Mouse (Mus musculus) liver, adult 2 months (tissue): ENCODE results near the gene Sgtb. TPM values are rescaled to one million over a fixed set of nuclear protein-coding genes. Genes with fewer than 3 reads are reported as not detected.

Experiments
- DNase-seq: peaks from one replicate; pipeline ENCODE4 v3.0.0-alpha.2; 2011; ENCODE audit warnings: low read depth, low spot score; ENCODE audit errors: extremely low read depth
- H3K27ac ChIP-seq: fragments of 200-500 bp; replicated peaks from 2 replicates; pipeline ENCODE4 v1.5.1; 2012; ENCODE audit warnings: low read depth, mild to moderate bottlenecking, control low read depth, inconsistent platforms, low read length; ENCODE audit not compliant: insufficient read depth
- H3K27me3 ChIP-seq: fragments of 200-500 bp; 2 replicates; pipeline ENCODE4 v1.6.1; 2012; ENCODE audit warnings: mild to moderate bottlenecking, moderate library complexity, low read length, inconsistent platforms; ENCODE audit not compliant: control insufficient read depth, insufficient read depth
- H3K36me3 ChIP-seq: fragments of 200-500 bp; 2 replicates; pipeline ENCODE4 v1.6.1; 2012; ENCODE audit warnings: low read length, inconsistent platforms; ENCODE audit not compliant: control insufficient read depth, insufficient read depth
- H3K4me1 ChIP-seq: fragments of 200-500 bp; 2 replicates; pipeline ENCODE4 v1.6.1; 2011; ENCODE audit warnings: low read length; ENCODE audit not compliant: control insufficient read depth, insufficient read depth
- H3K4me3 ChIP-seq: fragments of 200-500 bp; 2 replicates; pipeline ENCODE4 v1.5.1; 2011; ENCODE audit warnings: low read depth, mild to moderate bottlenecking, control low read depth, low read length, moderate library complexity; ENCODE audit not compliant: insufficient read depth
- H3K79me2 ChIP-seq: fragments of 200-500 bp; 2 replicates; pipeline ENCODE4 v1.6.1; 2012; ENCODE audit warnings: inconsistent platforms, mild to moderate bottlenecking, low read length, moderate library complexity; ENCODE audit not compliant: control insufficient read depth, insufficient read depth
- H3K9ac ChIP-seq: fragments of 200-500 bp; 2 replicates; pipeline ENCODE4 v1.6.1; 2012; ENCODE audit warnings: low read depth, mild to moderate bottlenecking, control low read depth, inconsistent platforms, low read length
- CTCF ChIP-seq: fragments of 200-500 bp; IDR thresholded peaks from 2 replicates; pipeline ENCODE4 v1.5.1; 2011; ENCODE audit warnings: low read depth, low read length, control low read depth
- POLR2A ChIP-seq: fragments of 200-500 bp; IDR thresholded peaks from 2 replicates; pipeline ENCODE4 v1.6.1; 2011; ENCODE audit warnings: low read length, control low read depth; ENCODE audit not compliant: insufficient read depth; ENCODE audit errors: extremely low read depth
- WGBS: fragments of 180-500 bp; shearing (Covaris S2); methylation state at CpG from one replicate; pipeline ENCODE4 v1.1.7; 2018; 5-methylcytosine and 5-hydroxymethylcytosine counted together
- polyA plus RNA-seq: library from polyadenylated mRNA; depleted of rRNA; stranded (reverse); fragments of >200 nt; gene quantifications from 2 replicates; pipeline ENCODE4 v1.2.3, GENCODE M21; 2012; rRNA removed
- total RNA-seq: library from RNA; depleted of rRNA; stranded (reverse); fragments of >200 nt; gene quantifications from 2 replicates; pipeline ENCODE4 v1.2.3, GENCODE M21; 2014; rRNA removed

The Sgtb gene
- total RNA-seq (2.1 and 3.2 TPM in 2 replicates), polyA plus RNA-seq (0.34 and 0.51 TPM in 2 replicates)

GRCm38 (mm10) chr13:104109288-104109815, at the start of gene Sgtb, which contains the start of gene Nln:
Gene Sgtb, plus strand, starts transcription at chr13:104109741.
Gene Nln, minus strand, starts transcription at chr13:104109614.
- Histone ChIP-seq H3K27me3 (no peaks in the 10 kb centered on the region), H3K27ac (peak within 1 kb of the TSS; percentile 40), H3K4me1 (peaks cover 4% of the 10 kb centered on the region), H3K79me2 (no peaks in the 10 kb centered on the region; the same call in 1 of the 2 replicates), H3K4me3 (peak within 1 kb of the TSS; percentile 75), H3K9ac (peak within 1 kb of the TSS; percentile 74), H3K36me3 (no peaks in the 10 kb centered on the region)
- 1% methylated on average over 37 of the region's 44 CpGs for WGBS
- TF ChIP-seq CTCF (no peak), POLR2A (peak; percentile 50)
- DNase-seq: peak; percentile 80

GRCm38 (mm10) chr13:104060231-104060630, 49.3 kb upstream of the Sgtb start:
- Histone ChIP-seq H3K79me2 (no peaks in the 10 kb centered on the region), H3K36me3 (peaks cover 4% of the 10 kb centered on the region), H3K4me3 (no peak overlapping the region), H3K27ac (no peak overlapping the region), H3K27me3 (no peaks in the 10 kb centered on the region), H3K4me1 (no peaks in the 10 kb centered on the region), H3K9ac (no peak overlapping the region)
- DNase-seq: peak; percentile 57
- TF ChIP-seq POLR2A (no peak), CTCF (no peak)
- 98% methylated on average over 1 of the region's 1 CpGs for WGBS

- no peak overlapping the region for H3K9ac ChIP-seq
- no peak overlapping the region for H3K27ac ChIP-seq
- 80% methylated on average over 2 of the region's 2 CpGs for WGBS
- H3K36me3 ChIP-seq: peaks cover 5% of the 10 kb centered on the region
- H3K4me1 ChIP-seq: no peaks in the 10 kb centered on the region
- no peaks in the 10 kb centered on the region for H3K27me3 ChIP-seq
- DNase-seq: no peak
- no peak overlapping the region for H3K4me3 ChIP-seq
- TF ChIP-seq POLR2A (no peak), CTCF (no peak)
- no peaks in the 10 kb centered on the region for H3K79me2 ChIP-seq
Measured at GRCm38 (mm10) chr13:104061975-104062750, 47.4 kb upstream of the Sgtb start.

- H3K27ac ChIP-seq: no peak overlapping the region
- WGBS: 96% methylated on average over 9 of the region's 9 CpGs
- H3K27me3 ChIP-seq: no peaks in the 10 kb centered on the region
- TF ChIP-seq POLR2A (no peak), CTCF (no peak)
- no peak overlapping the region for H3K9ac ChIP-seq
- H3K36me3 ChIP-seq: peaks cover 5% of the 10 kb centered on the region
- no peaks in the 10 kb centered on the region for H3K4me1 ChIP-seq
- no peak for DNase-seq
- no peaks in the 10 kb centered on the region for H3K79me2 ChIP-seq
- H3K4me3 ChIP-seq: no peak overlapping the region
Measured at GRCm38 (mm10) chr13:104063061-104063460, 46.5 kb upstream of the Sgtb start.

- Histone ChIP-seq H3K9ac (no peak overlapping the region), H3K27ac (no peak overlapping the region), H3K4me3 (no peak overlapping the region), H3K79me2 (no peaks in the 10 kb centered on the region), H3K36me3 (peaks cover 3% of the 10 kb centered on the region; the same call in 1 of the 2 replicates), H3K4me1 (no peaks in the 10 kb centered on the region), H3K27me3 (no peaks in the 10 kb centered on the region)
- DNase-seq: no peak
- TF ChIP-seq POLR2A: no peak
- TF ChIP-seq CTCF: no peak
- 100% methylated on average over 2 of the region's 2 CpGs for WGBS
Measured at GRCm38 (mm10) chr13:104065649-104066347, 43.7 kb upstream of the Sgtb start.
